Mouse (Mus musculus) layer of hippocampus, adult 9-11 months (tissue): ENCODE results near the gene Rem2.

Experiments used
- DNase-seq: peaks from one replicate; pipeline ENCODE4 v3.0.0; 2022

Gene Rem2

GRCm38 (mm10) chr14:54443712-54444618 lies 31.9 kb upstream of the Rem2 start:
- no peak for DNase-seq

GRCm38 (mm10) chr14:54445476-54445875 lies 30.4 kb upstream of the Rem2 start:
- DNase-seq = no peak

GRCm38 (mm10) chr14:54453566-54453965 lies 22.3 kb upstream of the Rem2 start:
- DNase-seq = no peak

- DNase-seq = no peak
These were observed 21.0 kb upstream of the Rem2 start for GRCm38 (mm10) chr14:54454669-54455528.

GRCm38 (mm10) chr14:54457907-54458569 lies 17.9 kb upstream of the Rem2 start:
- DNase-seq = no peak

GRCm38 (mm10) chr14:54462146-54462545 lies 13.8 kb upstream of the Rem2 start:
- no peak for DNase-seq

GRCm38 (mm10) chr14:54463108-54463958 lies 12.6 kb upstream of the Rem2 start:
- DNase-seq = no peak

GRCm38 (mm10) chr14:54463959-54464292 lies 12.0 kb upstream of the Rem2 start, which contains the start of gene Lrp10:
Gene Lrp10 (plus strand): TSS chr14:54464137.
- peak; percentile 81 for DNase-seq

- peak; percentile 44 for DNase-seq
These were observed 11.5 kb upstream of the Rem2 start for GRCm38 (mm10) chr14:54464293-54465005.

GRCm38 (mm10) chr14:54471467-54471866 lies 4.4 kb upstream of the Rem2 start:
- DNase-seq = no peak

GRCm38 (mm10) chr14:54472671-54473070 lies 3.2 kb upstream of the Rem2 start:
- DNase-seq = no peak

- no peak for DNase-seq
These were observed 1.2 kb upstream of the Rem2 start for GRCm38 (mm10) chr14:54474744-54475143.

- no peak for DNase-seq
These were observed 1.4 kb downstream of the Rem2 start for GRCm38 (mm10) chr14:54477172-54477909.

- DNase-seq = no peak
These were observed 3.6 kb downstream of the Rem2 start for GRCm38 (mm10) chr14:54479451-54479920.

GRCm38 (mm10) chr14:54480673-54481072 lies 4.8 kb downstream of the Rem2 start:
- no peak for DNase-seq

GRCm38 (mm10) chr14:54481402-54481801 lies 5.5 kb downstream of the Rem2 start:
- DNase-seq = no peak

GRCm38 (mm10) chr14:54482498-54482897 lies 6.6 kb downstream of the Rem2 start:
- DNase-seq = no peak

- DNase-seq = no peak
These were observed 10.0 kb downstream of the Rem2 start for GRCm38 (mm10) chr14:54485899-54486298.

GRCm38 (mm10) chr14:54487732-54488131 lies 11.8 kb downstream of the Rem2 start:
- DNase-seq = no peak

- DNase-seq = no peak
These were observed 12.4 kb downstream of the Rem2 start for GRCm38 (mm10) chr14:54488350-54488749.
